Mouse (Mus musculus) large intestine, adult 2 months (tissue): Measurements from ENCODE around the gene BC051142. TPM values are rescaled to one million over a fixed set of nuclear protein-coding genes. Genes with fewer than 3 reads are reported as not detected.
"Not testable (repeated sequence)": the region's sequence is repeated elsewhere in the genome, so short reads cannot be mapped to it uniquely, and the experiment has no call there.

ENCODE experiments used
- DNase-seq: peaks from one replicate; pipeline ENCODE4 v3.0.0-alpha.2; 2012; ENCODE audit warnings: low read depth, low spot score
- WGBS: fragments of 180-500 bp; shearing (Covaris S2); methylation state at CpG from one replicate; pipeline ENCODE4 v1.1.7; 2018; 5-methylcytosine and 5-hydroxymethylcytosine counted together
- polyA plus RNA-seq: library from polyadenylated mRNA; depleted of rRNA; stranded (reverse); fragments of >200 nt; gene quantifications from 2 replicates; pipeline ENCODE4 v1.2.3, GENCODE M21; 2012; rRNA removed

Gene BC051142
- polyA plus RNA-seq, 1 experiment = 0.64 TPM

GRCm38 (mm10) chr17:34496539-34496938 lies 97.9 kb downstream of the BC051142 start:
- no peak for DNase-seq
- 24% methylated on average over 1 of the region's 2 CpGs for WGBS

GRCm38 (mm10) chr17:34497319-34497718 lies 98.7 kb downstream of the BC051142 start:
- DNase-seq = not testable (repeated sequence)
- WGBS = 21% methylated on average over 3 of the region's 3 CpGs

- 27% methylated on average over 4 of the region's 4 CpGs for WGBS
- not testable (repeated sequence) for DNase-seq
Observed at GRCm38 (mm10) chr17:34497726-34498125, 99.1 kb downstream of the BC051142 start.

- no peak for DNase-seq
Observed at GRCm38 (mm10) chr17:34507591-34507990, 109.0 kb downstream of the BC051142 start.

Other genes with a start within 250 kb of the BC051142 start
- 322 and 350 TPM in 2 replicates for gene H2-DMb1, start 245.7 kb upstream of the BC051142 start, polyA plus RNA-seq
- 80.6 and 126 TPM in 2 replicates for gene Tap1, start 211.3 kb upstream of the BC051142 start, polyA plus RNA-seq
- 195 and 254 TPM in 2 replicates for gene Psmb9, start 211.1 kb upstream of the BC051142 start, polyA plus RNA-seq
- 391 and 440 TPM in 2 replicates for gene Psmb8, start 201.1 kb upstream of the BC051142 start, polyA plus RNA-seq
- 44.9 and 56.5 TPM in 2 replicates for gene Tap2, start 195.3 kb upstream of the BC051142 start, polyA plus RNA-seq
- gene H2-Ob, start 159.9 kb upstream of the BC051142 start, polyA plus RNA-seq = 25.1 and 30.6 TPM in 2 replicates
- gene H2-Ab1, start 141.1 kb upstream of the BC051142 start, polyA plus RNA-seq = 3,098 and 3,636 TPM in 2 replicates
- 1,441 and 1,600 TPM in 2 replicates for gene H2-Aa, start 111.0 kb upstream of the BC051142 start, polyA plus RNA-seq
- 665 and 730 TPM in 2 replicates for gene H2-Eb1, start 93.0 kb upstream of the BC051142 start, polyA plus RNA-seq
- 2.6 and 3.1 TPM in 2 replicates for gene H2-Eb2, start 73.2 kb upstream of the BC051142 start, polyA plus RNA-seq
- 48.4 and 121 TPM in 2 replicates for gene Btnl2, start 44.0 kb upstream of the BC051142 start, polyA plus RNA-seq
- gene Btnl1, start 21.7 kb upstream of the BC051142 start, polyA plus RNA-seq = 81.1 and 155 TPM in 2 replicates
- 55.9 and 102 TPM in 2 replicates for gene Btnl4, start 78.5 kb downstream of the BC051142 start, polyA plus RNA-seq
- gene Btnl6, start 118.5 kb downstream of the BC051142 start, polyA plus RNA-seq = 115 and 205 TPM in 2 replicates
- 4.1 and 8.1 TPM in 2 replicates for gene Notch4, start 165.4 kb downstream of the BC051142 start, polyA plus RNA-seq
- 11.2 and 11.8 TPM in 2 replicates for gene Gpsm3, start 191.0 kb downstream of the BC051142 start, polyA plus RNA-seq
- gene Pbx2, start 192.4 kb downstream of the BC051142 start, polyA plus RNA-seq = 34.5 and 44.4 TPM in 2 replicates
- 1.9 and 2.1 TPM in 2 replicates for gene Ager, start 199.0 kb downstream of the BC051142 start, polyA plus RNA-seq
- gene Rnf5, start 204.9 kb downstream of the BC051142 start, polyA plus RNA-seq = 171 and 173 TPM in 2 replicates
- gene Agpat1, start 205.4 kb downstream of the BC051142 start, polyA plus RNA-seq = 255 and 267 TPM in 2 replicates
- gene Egfl8, start 217.2 kb downstream of the BC051142 start, polyA plus RNA-seq = 1.7 and 2.2 TPM in 2 replicates
- gene Ppt2, start 229.7 kb downstream of the BC051142 start, polyA plus RNA-seq = 31.1 and 35.8 TPM in 2 replicates
- gene Prrt1, start 230.7 kb downstream of the BC051142 start, polyA plus RNA-seq = 4.5 and 5.7 TPM in 2 replicates
- 3.7 and 4.7 TPM in 2 replicates for gene Fkbpl, start 245.9 kb downstream of the BC051142 start, polyA plus RNA-seq
- 61.0 and 64.1 TPM in 2 replicates for gene Atf6b, start 248.3 kb downstream of the BC051142 start, polyA plus RNA-seq